Mouse (Mus musculus): Measurements from ENCODE around the gene Fzd4. TPM values are rescaled to one million over a fixed set of nuclear protein-coding genes. Genes with fewer than 3 reads are reported as not detected.

The Fzd4 gene
- polyA plus RNA-seq, 1 experiment from 2014 or later = 14.7 TPM

- H3K9me3 ChIP-seq (replicated peaks; ENCODE audit: control insufficient read depth, low read length) = no peaks in the 10 kb centered on the region
- peak overlapping the region; percentile 61 for H3K27ac ChIP-seq (ENCODE audit: low read length)
- H3K4me3 ChIP-seq (replicated peaks; ENCODE audit: low read length) = peak overlapping the region; percentile 50
- peaks cover 39% of the 10 kb centered on the region for H3K4me1 ChIP-seq (ENCODE audit: control insufficient read depth, insufficient read depth, low read length)
- WGBS = 10% methylated on average over 1 of the region's 1 CpGs
- H3K9ac ChIP-seq (ENCODE audit: low read length) = peak overlapping the region; percentile 57
- no peaks in the 10 kb centered on the region for H3K27me3 ChIP-seq (ENCODE audit: control insufficient read depth, insufficient read depth, low read length)
- peak overlapping the region; percentile 60 for H3K4me2 ChIP-seq (ENCODE audit: low read depth, low read length)
- H3K36me3 ChIP-seq (ENCODE audit: control insufficient read depth, insufficient read depth, low read length) = no peaks in the 10 kb centered on the region; the same call in 1 of the 2 replicates
- no peak for ATAC-seq (ENCODE audit: insufficient read depth, low FRiP score)
Measured at GRCm38 (mm10) chr7:89406011-89406410, 1.9 kb downstream of the Fzd4 start.

GRCm38 (mm10) chr7:89407006-89407940, 3.1 kb downstream of the Fzd4 start:
- ATAC-seq (ENCODE audit: insufficient read depth, low FRiP score) = no peak
- no peaks in the 10 kb centered on the region for H3K9me3 ChIP-seq (replicated peaks; ENCODE audit: control insufficient read depth, low read length)
- H3K27me3 ChIP-seq (ENCODE audit: control insufficient read depth, insufficient read depth, low read length) = no peaks in the 10 kb centered on the region
- H3K36me3 ChIP-seq (ENCODE audit: control insufficient read depth, insufficient read depth, low read length) = peaks cover under 1% of the 10 kb centered on the region; the same call in 1 of the 2 replicates
- H3K4me2 ChIP-seq (ENCODE audit: low read depth, low read length) = peak overlapping the region; percentile 60
- peak overlapping the region; percentile 37; the same call in 1 of the 2 replicates for H3K9ac ChIP-seq (ENCODE audit: low read length)
- H3K4me3 ChIP-seq (replicated peaks; ENCODE audit: low read length) = peak overlapping the region; percentile 30
- peaks cover 38% of the 10 kb centered on the region for H3K4me1 ChIP-seq (ENCODE audit: control insufficient read depth, insufficient read depth, low read length)
- WGBS = 73% methylated on average over 24 of the region's 24 CpGs
- H3K27ac ChIP-seq (ENCODE audit: low read length) = peak overlapping the region; percentile 47; the same call in 1 of the 2 replicates

- ATAC-seq (ENCODE audit: insufficient read depth, low FRiP score) = no peak
- Histone ChIP-seq H3K9ac (ENCODE audit: low read length) (no peak overlapping the region), H3K27me3 (ENCODE audit: control insufficient read depth, insufficient read depth, low read length) (no peaks in the 10 kb centered on the region), H3K4me1 (ENCODE audit: control insufficient read depth, insufficient read depth, low read length) (peaks cover 39% of the 10 kb centered on the region), H3K4me3 (replicated peaks; ENCODE audit: low read length) (no peak overlapping the region), H3K4me2 (ENCODE audit: low read depth, low read length) (no peak overlapping the region; the same call in 1 of the 2 replicates), H3K9me3 (replicated peaks; ENCODE audit: control insufficient read depth, low read length) (no peaks in the 10 kb centered on the region), H3K36me3 (ENCODE audit: control insufficient read depth, insufficient read depth, low read length) (peaks cover 5% of the 10 kb centered on the region), H3K27ac (ENCODE audit: low read length) (no peak overlapping the region)
- WGBS = 56% methylated on average over 4 of the region's 4 CpGs
Measured at GRCm38 (mm10) chr7:89410294-89410693, 6.1 kb downstream of the Fzd4 start.

GRCm38 (mm10) chr7:89411346-89411745, 7.2 kb downstream of the Fzd4 start:
- Histone ChIP-seq H3K27ac (ENCODE audit: low read length) (no peak overlapping the region), H3K4me2 (ENCODE audit: low read depth, low read length) (no peak overlapping the region), H3K9me3 (replicated peaks; ENCODE audit: control insufficient read depth, low read length) (no peaks in the 10 kb centered on the region), H3K36me3 (ENCODE audit: control insufficient read depth, insufficient read depth, low read length) (peaks cover 5% of the 10 kb centered on the region), H3K4me3 (replicated peaks; ENCODE audit: low read length) (no peak overlapping the region), H3K9ac (ENCODE audit: low read length) (no peak overlapping the region), H3K4me1 (ENCODE audit: control insufficient read depth, insufficient read depth, low read length) (peaks cover 39% of the 10 kb centered on the region), H3K27me3 (ENCODE audit: control insufficient read depth, insufficient read depth, low read length) (no peaks in the 10 kb centered on the region)
- 77% methylated on average over 3 of the region's 3 CpGs for WGBS
- ATAC-seq (ENCODE audit: insufficient read depth, low FRiP score) = 0 out of 2 replicates have a peak, but pooled peaks have one; percentile 43

- Histone ChIP-seq H3K27ac (ENCODE audit: low read length) (peak overlapping the region; percentile 25; the same call in 1 of the 2 replicates), H3K4me2 (ENCODE audit: low read depth, low read length) (no peak overlapping the region), H3K9ac (ENCODE audit: low read length) (no peak overlapping the region), H3K36me3 (ENCODE audit: control insufficient read depth, insufficient read depth, low read length) (peaks cover 5% of the 10 kb centered on the region), H3K4me3 (replicated peaks; ENCODE audit: low read length) (no peak overlapping the region), H3K4me1 (ENCODE audit: control insufficient read depth, insufficient read depth, low read length) (peaks cover 35% of the 10 kb centered on the region), H3K27me3 (ENCODE audit: control insufficient read depth, insufficient read depth, low read length) (no peaks in the 10 kb centered on the region), H3K9me3 (replicated peaks; ENCODE audit: control insufficient read depth, low read length) (no peaks in the 10 kb centered on the region)
- ATAC-seq (ENCODE audit: insufficient read depth, low FRiP score) = peak; percentile 52; the same call in 1 of the 2 replicates
- 61% methylated on average over 7 of the region's 7 CpGs for WGBS
Measured at GRCm38 (mm10) chr7:89412094-89412493, 7.9 kb downstream of the Fzd4 start.

GRCm38 (mm10) chr7:89416027-89416426, 11.9 kb downstream of the Fzd4 start:
- Histone ChIP-seq H3K4me1 (ENCODE audit: control insufficient read depth, insufficient read depth, low read length) (peaks cover 16% of the 10 kb centered on the region; the same call in 1 of the 2 replicates), H3K36me3 (ENCODE audit: control insufficient read depth, insufficient read depth, low read length) (peaks cover 5% of the 10 kb centered on the region; the same call in 1 of the 2 replicates), H3K27me3 (ENCODE audit: control insufficient read depth, insufficient read depth, low read length) (no peaks in the 10 kb centered on the region), H3K9ac (ENCODE audit: low read length) (no peak overlapping the region), H3K4me2 (ENCODE audit: low read depth, low read length) (no peak overlapping the region), H3K27ac (ENCODE audit: low read length) (no peak overlapping the region), H3K9me3 (replicated peaks; ENCODE audit: control insufficient read depth, low read length) (no peaks in the 10 kb centered on the region), H3K4me3 (replicated peaks; ENCODE audit: low read length) (no peak overlapping the region)
- ATAC-seq (ENCODE audit: insufficient read depth, low FRiP score) = peak; percentile 34; the same call in 1 of the 2 replicates
- WGBS = 68% methylated on average over 4 of the region's 4 CpGs

GRCm38 (mm10) chr7:89417707-89418106, 13.6 kb downstream of the Fzd4 start:
- 54% methylated on average over 2 of the region's 2 CpGs for WGBS
- no peak overlapping the region for H3K4me3 ChIP-seq (replicated peaks; ENCODE audit: low read length)
- ATAC-seq (ENCODE audit: insufficient read depth, low FRiP score) = no peak
- no peaks in the 10 kb centered on the region for H3K9me3 ChIP-seq (replicated peaks; ENCODE audit: control insufficient read depth, low read length)
- 0 out of 2 replicates have a peak, but pooled peaks cover under 1% of the 10 kb centered on the region for H3K36me3 ChIP-seq (ENCODE audit: control insufficient read depth, insufficient read depth, low read length)
- no peak overlapping the region for H3K9ac ChIP-seq (ENCODE audit: low read length)
- H3K27ac ChIP-seq (ENCODE audit: low read length) = no peak overlapping the region; the same call in 1 of the 2 replicates
- H3K27me3 ChIP-seq (ENCODE audit: control insufficient read depth, insufficient read depth, low read length) = no peaks in the 10 kb centered on the region
- no peak overlapping the region for H3K4me2 ChIP-seq (ENCODE audit: low read depth, low read length)
- 0 out of 2 replicates have a peak, but pooled peaks cover 10% of the 10 kb centered on the region for H3K4me1 ChIP-seq (ENCODE audit: control insufficient read depth, insufficient read depth, low read length)

- Histone ChIP-seq H3K9me3 (replicated peaks; ENCODE audit: control insufficient read depth, low read length) (no peaks in the 10 kb centered on the region), H3K36me3 (ENCODE audit: control insufficient read depth, insufficient read depth, low read length) (no peaks in the 10 kb centered on the region), H3K4me1 (ENCODE audit: control insufficient read depth, insufficient read depth, low read length) (0 out of 2 replicates have a peak, but pooled peaks cover 10% of the 10 kb centered on the region), H3K9ac (ENCODE audit: low read length) (no peak overlapping the region), H3K27ac (ENCODE audit: low read length) (no peak overlapping the region; the same call in 1 of the 2 replicates), H3K4me3 (replicated peaks; ENCODE audit: low read length) (no peak overlapping the region), H3K27me3 (ENCODE audit: control insufficient read depth, insufficient read depth, low read length) (no peaks in the 10 kb centered on the region), H3K4me2 (ENCODE audit: low read depth, low read length) (no peak overlapping the region)
- 52% methylated on average over 8 of the region's 8 CpGs for WGBS
- ATAC-seq (ENCODE audit: insufficient read depth, low FRiP score) = peak; percentile 31; the same call in 1 of the 2 replicates
Measured at GRCm38 (mm10) chr7:89418127-89418653, 14.0 kb downstream of the Fzd4 start.

Measured in stomach, embryonic 16.5 days (tissue).